Mouse (Mus musculus) embryonic facial prominence, embryonic 11.5 days (tissue): Measurements from ENCODE around the gene Avil. TPM values are rescaled to one million over a fixed set of nuclear protein-coding genes. Genes with fewer than 3 reads are reported as not detected.
A peak's percentile ranks its signal among the peaks of the same experiment; 100 is the strongest.

Experiments
- ATAC-seq: fragments of 200-750 bp; cut with Nextera tagmentation; replicated peaks from 2 replicates; pipeline ENCODE4 v1.8.0; 2017; ENCODE audit warnings: low read depth; ENCODE audit not compliant: insufficient number of reproducible peaks, low FRiP score, low TSS enrichment
- DNase-seq: peaks from one replicate; pipeline ENCODE4 v3.0.0-alpha.2; 2015; ENCODE audit warnings: low spot score
- H3K27ac ChIP-seq: fragments of 300-500 bp; sonication (generic); replicated peaks from 2 replicates; pipeline ENCODE4 v1.5.1; 2014; ENCODE audit warnings: mild to moderate bottlenecking, low read depth, low read length, control low read depth
- H3K27me3 ChIP-seq: fragments of 300-500 bp; sonication (generic); 2 replicates; pipeline ENCODE4 v1.6.1; 2014; ENCODE audit warnings: mild to moderate bottlenecking, low read length, moderate library complexity, mixed read lengths; ENCODE audit not compliant: control insufficient read depth, insufficient read depth
- H3K36me3 ChIP-seq: fragments of 300-500 bp; sonication (generic); replicated peaks from 2 replicates; pipeline ENCODE4 v1.6.1; 2014; ENCODE audit warnings: low read depth, mild to moderate bottlenecking, low read length, moderate library complexity, mixed read lengths; ENCODE audit not compliant: control insufficient read depth, insufficient read depth
- H3K4me1 ChIP-seq: fragments of 300-500 bp; sonication (generic); 2 replicates; pipeline ENCODE4 v1.6.1; 2014; ENCODE audit warnings: low read length, mixed read lengths; ENCODE audit not compliant: control insufficient read depth, insufficient read depth
- H3K4me2 ChIP-seq: fragments of 300-500 bp; sonication (generic); 2 replicates; pipeline ENCODE4 v1.6.1; 2014; ENCODE audit warnings: low read depth, mild to moderate bottlenecking, control low read depth, low read length, moderate library complexity
- H3K4me3 ChIP-seq: fragments of 300-500 bp; sonication (generic); 2 replicates; pipeline ENCODE4 v1.5.1; 2014; ENCODE audit warnings: low read depth, low read length, control low read depth
- H3K9ac ChIP-seq: fragments of 300-500 bp; sonication (generic); replicated peaks from 2 replicates; pipeline ENCODE4 v1.6.1; 2014; ENCODE audit warnings: mild to moderate bottlenecking, control low read depth, low read length
- H3K9me3 ChIP-seq: fragments of 300-500 bp; sonication (generic); replicated peaks from 2 replicates; pipeline ENCODE4 v1.6.1; 2016; ENCODE audit warnings: mild to moderate bottlenecking, low read length, inconsistent platforms, mixed read lengths; ENCODE audit not compliant: control insufficient read depth
- WGBS: fragments of 180-500 bp; shearing (Covaris S2); extraction: QIAGEN DNeasy Blood & Tissue Kit; methylation state at CpG from one replicate; pipeline ENCODE4 v1.1.7; 2014; 5-methylcytosine and 5-hydroxymethylcytosine counted together
- microRNA counts: library from miRNA; unstranded; fragments of <30 nt; microRNA quantifications from one replicate; lab custom pipeline; 2016
- microRNA-seq: library from miRNA; unstranded; fragments of <30 nt; microRNA quantifications from one replicate; pipeline ENCODE4, GENCODE M21; 2016; ENCODE audit warnings: borderline number of aligned reads
- polyA plus RNA-seq: library from polyadenylated mRNA; unstranded; fragments of >200 nt; fragmentation: Nextera tagmentation; extraction: Ambion mirVana; gene quantifications from 2 replicates; pipeline ENCODE4 v1.2.1, GENCODE M21; 2014

The Avil gene
- polyA plus RNA-seq, 1 experiment from 2014 or later, result 0.39 TPM

- H3K9ac ChIP-seq, result peak overlapping the region; percentile 98
- 12% methylated on average over 37 of the region's 37 CpGs for WGBS
- no peak for DNase-seq
- peaks cover 24% of the 10 kb centered on the region for H3K36me3 ChIP-seq
- peak overlapping the region; percentile 84 for H3K4me3 ChIP-seq
- ATAC-seq, result no peak; the same call in 1 of the 2 replicates
- no peaks in the 10 kb centered on the region for H3K9me3 ChIP-seq
- no peaks in the 10 kb centered on the region; the same call in 1 of the 2 replicates for H3K4me1 ChIP-seq
- peaks cover 9% of the 10 kb centered on the region for H3K27me3 ChIP-seq
- H3K4me2 ChIP-seq, result peak overlapping the region; percentile 73
- peak overlapping the region; percentile 81 for H3K27ac ChIP-seq
These were observed 63.7 kb downstream of the Avil start for GRCm38 (mm10) chr10:127063913-127064870.

- ATAC-seq (no peak), DNase-seq (no peak)
- H3K9ac ChIP-seq, result no peak overlapping the region
- H3K4me1 ChIP-seq, result no peaks in the 10 kb centered on the region; the same call in 1 of the 2 replicates
- peaks cover 24% of the 10 kb centered on the region for H3K36me3 ChIP-seq
- H3K4me2 ChIP-seq, result no peak overlapping the region
- H3K27me3 ChIP-seq, result no peaks in the 10 kb centered on the region
- H3K9me3 ChIP-seq, result no peaks in the 10 kb centered on the region
- H3K4me3 ChIP-seq, result no peak overlapping the region
- WGBS, result 92% methylated on average over 9 of the region's 9 CpGs
- H3K27ac ChIP-seq, result no peak overlapping the region
These were observed 65.5 kb downstream of the Avil start for GRCm38 (mm10) chr10:127065981-127066380.

GRCm38 (mm10) chr10:127066519-127067018 lies 66.1 kb downstream of the Avil start:
- no peak overlapping the region for H3K9ac ChIP-seq
- no peak overlapping the region for H3K4me2 ChIP-seq
- H3K4me3 ChIP-seq, result no peak overlapping the region
- ATAC-seq (no peak), DNase-seq (no peak)
- H3K4me1 ChIP-seq, result no peaks in the 10 kb centered on the region; the same call in 1 of the 2 replicates
- H3K27ac ChIP-seq, result no peak overlapping the region
- no peaks in the 10 kb centered on the region for H3K9me3 ChIP-seq
- peaks cover 24% of the 10 kb centered on the region for H3K36me3 ChIP-seq
- WGBS, result 87% methylated on average over 14 of the region's 14 CpGs
- H3K27me3 ChIP-seq, result no peaks in the 10 kb centered on the region

- H3K27me3 ChIP-seq, result no peaks in the 10 kb centered on the region
- no peaks in the 10 kb centered on the region; the same call in 1 of the 2 replicates for H3K4me1 ChIP-seq
- no peaks in the 10 kb centered on the region for H3K9me3 ChIP-seq
- no peak for DNase-seq
- H3K4me3 ChIP-seq, result peak overlapping the region; percentile 58
- ATAC-seq, result no peak
- H3K36me3 ChIP-seq, result peaks cover 24% of the 10 kb centered on the region
- peak overlapping the region; percentile 67 for H3K9ac ChIP-seq
- 81% methylated on average over 9 of the region's 9 CpGs for WGBS
- H3K27ac ChIP-seq, result no peak overlapping the region
- peak overlapping the region; percentile 90 for H3K4me2 ChIP-seq
These were observed 68.0 kb downstream of the Avil start for GRCm38 (mm10) chr10:127068360-127069038.

- Histone ChIP-seq H3K9me3 (no peaks in the 10 kb centered on the region), H3K4me3 (peak overlapping the region; percentile 58), H3K9ac (peak overlapping the region; percentile 67), H3K4me1 (no peaks in the 10 kb centered on the region; the same call in 1 of the 2 replicates), H3K27ac (peak overlapping the region; percentile 75), H3K27me3 (no peaks in the 10 kb centered on the region), H3K4me2 (peak overlapping the region; percentile 90), H3K36me3 (peaks cover 24% of the 10 kb centered on the region)
- ATAC-seq (peak; percentile 66), DNase-seq (peak; percentile 80)
- 7% methylated on average over 30 of the region's 30 CpGs for WGBS
These were observed 69.0 kb downstream of the Avil start for GRCm38 (mm10) chr10:127069281-127070189.

MicroRNAs encoded within 50 kb of the gene (microRNA counts, 519-probe panel; counts per million panel counts)
- microRNA mmu-miR-26a (lab: Ali Mortazavi, UCI) (3,535 counts per million, percentile 51 among the panel's probes with 10 or more counts), microRNA mmu-miR-546 (lab: Ali Mortazavi, UCI) (not detected)

Small RNAs within 50 kb of the gene (microRNA-seq; reads per million reads assigned to microRNA genes)
- gene Mir26a-2, result 47.5 reads per million, percentile 32 among the genes with 10 or more reads in this experiment
- 1.9 reads per million for gene Mir546

Other genes with a start within 250 kb of the Avil start
- gene Atp23, start 99.4 kb upstream of the Avil start, polyA plus RNA-seq, result 18.9 and 19.3 TPM in 2 replicates
- 64.8 and 67.9 TPM in 2 replicates for gene Ctdsp2, start 22.0 kb upstream of the Avil start, polyA plus RNA-seq
- 88.0 and 88.5 TPM in 2 replicates for gene Tsfm, start 30.1 kb downstream of the Avil start, polyA plus RNA-seq
- gene Mettl1, start 40.7 kb downstream of the Avil start, polyA plus RNA-seq, result 42.7 and 44.8 TPM in 2 replicates
- 0.07 and 0.29 TPM in 2 replicates for gene Eef1akmt3, start 40.8 kb downstream of the Avil start, polyA plus RNA-seq
- gene Cyp27b1, start 47.5 kb downstream of the Avil start, polyA plus RNA-seq, result not detected in 2 replicates
- 1.5 and 1.8 TPM in 2 replicates for gene March9, start 59.5 kb downstream of the Avil start, polyA plus RNA-seq
- 3,117 and 3,128 TPM in 2 replicates for gene Cdk4, start 62.8 kb downstream of the Avil start, polyA plus RNA-seq
- gene Tspan31, start 69.6 kb downstream of the Avil start, polyA plus RNA-seq, result 83.4 and 98.5 TPM in 2 replicates
- gene Agap2, start 74.6 kb downstream of the Avil start, polyA plus RNA-seq, result 0.80 and 0.95 TPM in 2 replicates
- 29.5 and 29.9 TPM in 2 replicates for gene Os9, start 120.4 kb downstream of the Avil start, polyA plus RNA-seq
- 4.9 and 5.2 TPM in 2 replicates for gene B4galnt1, start 164.5 kb downstream of the Avil start, polyA plus RNA-seq
- 1.1 and 2.0 TPM in 2 replicates for gene Slc26a10, start 179.9 kb downstream of the Avil start, polyA plus RNA-seq
- 32.7 and 38.4 TPM in 2 replicates for gene Arhgef25, start 189.4 kb downstream of the Avil start, polyA plus RNA-seq
- 93.8 and 108 TPM in 2 replicates for gene Dtx3, start 195.0 kb downstream of the Avil start, polyA plus RNA-seq
- 14.7 and 17.8 TPM in 2 replicates for gene Pip4k2c, start 210.9 kb downstream of the Avil start, polyA plus RNA-seq